Mouse (Mus musculus) CD4-positive helper T cell, adult 2 months (primary cell): ENCODE measurements around the gene Stc2.

ENCODE experiments used
- DNase-seq: peaks from one replicate; pipeline ENCODE4 v3.0.0-alpha.2; 2012; ENCODE audit warnings: low read depth, missing footprints, low spot score

Stc2 gene

DNA sequence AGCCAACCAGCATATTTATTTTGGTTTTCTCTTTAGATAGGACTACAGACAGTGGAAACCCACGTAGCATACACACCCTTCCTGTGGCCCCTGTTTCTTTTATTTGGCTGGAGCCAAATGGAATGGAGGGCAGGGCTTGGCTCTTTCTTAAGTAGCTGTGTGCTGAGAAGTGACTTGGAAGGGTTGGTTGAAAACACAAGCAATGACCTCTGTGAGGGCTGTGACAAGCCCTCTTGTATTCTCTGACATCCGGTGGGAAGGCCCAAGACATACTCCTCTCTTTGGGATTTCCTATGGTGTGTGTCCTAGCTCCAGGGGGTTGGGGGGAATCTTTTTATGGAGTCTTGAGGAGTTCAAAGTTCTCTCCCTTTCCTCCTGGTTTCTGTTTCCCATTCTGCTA is 3.5 kb downstream of the Stc2 start:
- DNase-seq, result no peak

DNA sequence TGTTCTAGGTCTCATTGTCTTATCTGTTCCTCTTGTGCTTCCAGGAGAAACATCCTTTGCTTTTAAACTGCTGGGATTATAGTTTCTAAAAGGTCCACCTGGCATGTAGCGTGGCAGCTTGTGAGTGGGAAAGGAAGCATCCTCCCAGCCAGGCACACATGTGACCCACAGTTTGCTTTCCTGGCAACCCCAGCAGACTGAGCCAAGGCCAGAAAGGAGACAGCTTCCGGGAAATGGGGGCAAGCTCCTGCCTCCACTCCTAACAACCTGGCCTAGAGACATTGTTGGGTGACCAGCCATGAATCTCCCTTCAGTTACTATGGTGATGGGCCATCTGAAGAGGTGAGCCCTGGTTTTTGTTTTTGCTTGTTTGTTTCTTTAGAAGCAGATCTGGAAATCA is 3.9 kb downstream of the Stc2 start:
- DNase-seq, result no peak

DNA sequence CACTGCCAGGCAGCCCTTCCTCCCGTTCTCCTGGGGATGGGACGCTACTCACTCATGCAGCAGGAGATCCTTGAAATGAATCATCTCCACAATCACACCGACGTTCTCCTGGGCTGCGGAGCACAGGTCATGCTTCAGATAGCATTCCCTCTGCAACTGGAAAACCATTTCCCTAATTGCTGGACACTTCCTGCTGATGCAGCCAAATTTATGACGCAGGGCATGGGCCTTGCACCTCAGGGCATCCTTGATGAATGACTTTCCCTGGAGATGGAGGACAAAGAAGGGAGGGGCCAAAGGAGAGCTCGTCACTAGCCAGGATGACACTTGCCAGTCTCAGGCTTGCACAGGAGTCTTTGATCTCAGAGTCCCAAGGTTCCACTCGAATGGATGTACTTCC is 4.6 kb downstream of the Stc2 start:
- no peak for DNase-seq

DNA sequence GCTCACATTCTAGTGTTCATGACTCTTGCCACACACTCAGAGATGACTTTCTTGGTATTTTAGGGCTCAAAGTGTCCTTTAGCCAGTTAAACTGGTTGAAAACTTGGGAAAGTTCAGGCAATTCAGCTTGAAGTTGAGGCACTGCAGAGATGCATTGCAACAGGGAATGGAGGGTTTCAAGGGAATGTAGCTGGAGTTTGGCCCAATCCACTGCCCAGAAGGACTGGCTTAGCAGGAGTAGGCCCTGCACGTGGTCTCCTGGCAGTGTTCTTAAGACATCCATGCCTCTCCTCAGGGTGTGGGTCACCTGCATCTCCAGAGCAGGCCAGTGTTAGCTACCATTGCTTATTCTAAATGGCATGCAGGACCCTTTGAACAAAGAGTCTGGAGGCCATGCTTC is 7.0 kb downstream of the Stc2 start:
- DNase-seq, result no peak

DNA sequence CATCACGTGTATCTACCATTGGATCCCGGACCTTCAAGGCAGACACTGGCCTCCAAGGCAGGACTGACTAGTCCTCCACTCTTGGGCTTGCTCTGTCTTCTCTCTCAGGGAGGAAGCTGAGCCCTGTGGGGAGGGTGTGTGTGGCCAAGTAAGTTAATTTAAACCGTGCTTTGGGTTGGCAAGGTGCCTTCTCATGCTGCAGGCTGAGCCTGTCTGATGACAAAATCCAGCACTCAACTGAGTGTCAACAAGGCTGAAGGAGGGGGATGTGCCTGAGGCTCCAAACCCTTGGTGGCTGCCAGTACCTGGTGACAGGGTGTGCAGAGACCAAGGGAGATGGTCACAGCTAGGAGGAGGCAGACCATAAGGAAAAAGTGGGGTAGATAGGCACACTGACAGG is 7.5 kb downstream of the Stc2 start:
- DNase-seq, result no peak

DNA sequence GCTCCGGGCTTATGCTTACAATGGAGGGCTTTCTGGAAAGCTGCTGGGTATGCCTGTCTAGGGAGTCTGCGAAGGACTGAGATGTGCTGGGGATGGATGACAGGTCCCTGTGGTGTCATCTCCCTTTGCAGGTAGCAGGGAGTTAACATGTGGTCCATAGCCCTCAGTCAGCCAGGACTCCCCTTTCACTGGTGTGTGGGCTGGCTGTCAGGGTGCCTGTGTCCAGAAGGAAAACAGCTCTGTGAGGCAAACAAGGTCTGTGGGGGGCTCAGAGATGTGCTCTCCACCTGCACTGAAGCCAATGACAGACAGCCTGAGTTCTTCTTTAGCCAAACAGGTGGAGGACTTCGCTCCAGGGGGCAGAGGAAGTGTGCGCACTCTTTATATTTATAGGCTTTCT is 8.8 kb downstream of the Stc2 start:
- DNase-seq, result no peak

DNA sequence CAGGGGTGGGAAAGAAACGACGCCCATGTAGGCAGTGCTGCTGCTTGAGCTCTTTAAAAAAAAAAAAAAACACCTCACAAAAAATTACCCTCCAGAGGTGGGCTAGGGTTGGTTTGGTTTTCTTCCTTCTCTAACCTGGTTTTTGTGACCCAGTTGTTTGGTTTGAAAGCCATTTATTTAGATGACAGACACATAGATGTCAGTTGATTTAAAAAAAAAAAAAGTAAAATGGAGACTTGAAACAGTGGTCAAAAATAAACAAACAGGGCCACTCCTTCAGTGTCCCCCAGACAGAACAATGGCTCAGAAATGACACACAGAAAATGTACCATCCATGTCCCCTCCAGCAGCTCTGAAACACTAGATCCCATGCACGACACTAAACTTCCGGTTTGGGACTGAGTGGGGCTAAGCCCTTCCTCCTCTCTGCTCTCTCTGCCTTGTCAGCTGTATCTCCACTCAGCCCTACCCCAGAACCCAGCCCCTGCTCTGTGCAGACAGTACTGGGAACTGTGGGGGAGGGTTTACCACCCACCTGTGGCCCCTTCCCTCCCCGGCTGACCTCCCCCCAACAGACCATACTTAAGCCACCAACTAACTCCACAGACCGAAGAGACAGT is 10.5 kb downstream of the Stc2 start:
- DNase-seq, result no peak

DNA sequence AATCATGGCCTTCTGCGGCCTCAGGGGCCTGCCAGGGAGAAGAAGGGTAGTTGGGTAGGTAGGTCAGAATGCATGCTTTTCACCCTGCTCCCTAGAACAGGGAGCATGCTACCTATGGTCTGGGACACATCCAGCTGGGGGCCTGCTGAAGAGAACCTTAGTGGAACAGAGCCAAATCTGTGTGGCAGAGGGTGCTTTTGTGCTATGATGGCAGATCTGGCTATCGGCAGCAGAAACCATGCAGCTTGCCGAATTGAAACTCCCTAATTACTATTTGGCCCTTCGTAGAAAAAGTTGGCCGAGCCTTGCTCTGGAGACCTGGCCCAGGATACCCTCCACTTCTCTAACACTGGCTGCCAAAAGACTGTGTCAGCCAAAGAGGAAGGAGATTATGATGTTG is 11.4 kb downstream of the Stc2 start:
- no peak for DNase-seq

DNA sequence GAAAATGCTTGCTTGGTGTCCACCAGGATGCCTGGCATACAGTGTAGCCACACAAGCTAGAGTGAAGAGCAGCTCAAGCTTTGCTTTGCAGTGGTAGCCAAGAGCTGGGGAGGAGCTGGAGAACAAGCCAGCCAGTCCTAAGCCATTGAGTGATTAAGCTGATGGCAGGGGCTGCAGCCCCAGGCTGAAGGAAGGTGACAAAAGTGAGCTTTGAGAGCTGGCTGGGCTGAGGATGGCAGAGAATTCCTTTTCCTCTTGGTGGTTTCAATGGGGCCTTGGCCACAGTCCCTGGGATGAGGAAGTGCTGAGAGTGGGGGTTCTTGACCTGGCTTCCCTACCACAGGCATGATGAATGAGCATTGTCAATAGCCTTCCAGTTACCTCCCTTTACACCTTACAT is 13.0 kb downstream of the Stc2 start:
- no peak for DNase-seq

DNA sequence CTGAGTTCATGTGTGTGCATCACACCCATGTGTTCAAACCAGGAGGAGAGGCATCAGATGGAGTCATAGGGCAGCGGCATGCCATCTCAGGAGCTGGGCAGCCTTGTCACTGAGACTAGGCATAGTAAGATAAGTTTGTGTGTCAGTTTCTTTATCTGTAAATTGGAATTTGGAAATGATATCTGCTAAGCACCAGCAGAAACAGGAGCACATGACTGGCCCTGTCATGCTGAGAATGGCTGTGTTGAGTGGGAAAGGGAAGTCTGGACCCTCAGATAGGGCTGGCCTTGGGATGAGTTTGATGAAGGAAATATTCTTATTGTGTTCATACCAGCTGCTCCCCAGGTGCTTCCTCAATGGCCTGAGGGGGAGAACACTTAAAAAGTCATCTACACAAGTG is 14.1 kb downstream of the Stc2 start:
- DNase-seq, result no peak

DNA sequence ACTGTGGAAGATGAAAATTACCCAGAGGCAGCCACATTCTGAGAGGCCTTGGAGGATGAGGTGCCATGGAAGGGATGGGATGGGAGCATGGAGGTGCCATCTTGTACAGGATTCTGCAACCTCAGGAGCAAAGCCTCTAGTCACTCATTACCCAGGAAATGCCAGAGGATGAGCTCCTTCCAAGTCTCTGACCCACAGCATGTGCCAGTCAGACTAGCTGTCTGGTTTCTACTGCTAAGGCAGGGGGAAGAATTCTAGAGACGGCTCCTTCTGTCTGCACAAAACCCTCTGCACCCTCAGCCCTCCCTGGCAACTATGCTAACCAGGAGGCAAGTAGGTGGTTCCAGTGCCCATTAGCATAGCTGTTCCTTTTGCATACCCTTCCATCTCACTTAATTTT is 15.4 kb downstream of the Stc2 start:
- no peak for DNase-seq
